ENCODE assay signal across 18 mouse cellular contexts in genomic region chr1:40547762-40548161, GRCm38 (mm10). TPM values are rescaled to one million over a fixed set of nuclear protein-coding genes. Genes with fewer than 3 reads are reported as not detected.
A peak's percentile ranks its signal among the peaks of the same experiment; 100 is the strongest.
DNase-seq lines count a peak whose midpoint lies in the region; ATAC-seq lines count a peak whose summit lies in the region.
"Had no signal": no experiment of that assay in that cellular context is flagged by ENCODE, and none has a peak within 500 bp of the region (broad histone marks: within the 10 kb centered on the region; RNA-seq: fewer than 3 reads in every experiment).

No protein-coding gene starts in this region.

- H3K27me3 ChIP-seq in embryonic facial prominence, embryonic 14.5 days (replicated peaks; ENCODE audit: control insufficient read depth, insufficient read depth, low read length) = no peaks in the 10 kb centered on the region
- no peaks in the 10 kb centered on the region for H3K27me3 ChIP-seq in embryonic facial prominence, embryonic 10.5 days (replicated peaks; ENCODE audit: low read depth, poor library complexity, severe bottlenecking)
- no peaks in the 10 kb centered on the region for H3K27me3 ChIP-seq in midbrain, embryonic 16.5 days (ENCODE audit: control insufficient read depth, insufficient read depth, low read depth, low read length)
- H3K27me3 ChIP-seq in midbrain, embryonic 11.5 days (ENCODE audit: control insufficient read depth, insufficient read depth, low read length) = no peaks in the 10 kb centered on the region
- H3K27me3 ChIP-seq: embryonic facial prominence, embryonic 12.5 days had no signal

- peak; percentile 53 for DNase-seq in embryonic facial prominence, embryonic 14.5 days (ENCODE audit: low spot score)
- DNase-seq in embryonic facial prominence, embryonic 10.5 days (ENCODE audit: low spot score) = no peak
- DNase-seq in midbrain, embryonic 11.5 days (ENCODE audit: low spot score, missing footprints) = no peak
- peak; percentile 21 for DNase-seq in mesoderm, embryonic 11.5 days (ENCODE audit: low read depth, low spot score)
- DNase-seq in adrenal gland, postnatal 25 days = no peak
- no peak for DNase-seq in left cerebral cortex, adult 8-10 months (ENCODE audit: low spot score in 2 of 2)
- DNase-seq: B cell, adult 2 months; cerebellum, adult 8-10 months; right cerebral cortex, postnatal 25 days had no signal

- peak; percentile 80; the same call in 1 of the 2 replicates for ATAC-seq in embryonic facial prominence, embryonic 14.5 days (ENCODE audit: low read depth)
- no peak for ATAC-seq in midbrain, embryonic 16.5 days
- ATAC-seq in midbrain, embryonic 11.5 days (ENCODE audit: low FRiP score) = no peak
- ATAC-seq in erythroid progenitor cell, adult 5-6 weeks (replicated peaks; ENCODE audit: low FRiP score, poor library complexity, severe bottlenecking) = no peak

- H3K9ac ChIP-seq in embryonic facial prominence, embryonic 14.5 days (ENCODE audit: low read depth, low read length) = no peak overlapping the region
- no peak overlapping the region for H3K9ac ChIP-seq in midbrain, embryonic 16.5 days (ENCODE audit: low read depth, low read length)
- no peak overlapping the region for H3K9ac ChIP-seq in midbrain, embryonic 11.5 days (ENCODE audit: low read length)
- H3K9ac ChIP-seq: embryonic facial prominence, embryonic 12.5 days had no signal

- H3K4me2 ChIP-seq in embryonic facial prominence, embryonic 14.5 days (ENCODE audit: low read depth, low read length) = no peak overlapping the region
- H3K4me2 ChIP-seq in midbrain, embryonic 16.5 days (ENCODE audit: low read length) = peak overlapping the region; percentile 21; the same call in 1 of the 2 replicates
- H3K4me2 ChIP-seq in midbrain, embryonic 11.5 days = no peak overlapping the region
- H3K4me2 ChIP-seq: embryonic facial prominence, embryonic 12.5 days had no signal

- H3K4me1 ChIP-seq in embryonic facial prominence, embryonic 14.5 days (ENCODE audit: control insufficient read depth, insufficient read depth, low read length) = no peaks in the 10 kb centered on the region; the same call in 1 of the 2 replicates
- H3K4me1 ChIP-seq in embryonic facial prominence, embryonic 10.5 days = no peaks in the 10 kb centered on the region
- H3K4me1 ChIP-seq in midbrain, embryonic 16.5 days (ENCODE audit: control insufficient read depth, insufficient read depth, low read length) = peaks cover 4% of the 10 kb centered on the region
- no peaks in the 10 kb centered on the region for H3K4me1 ChIP-seq in midbrain, embryonic 11.5 days (ENCODE audit: control insufficient read depth, insufficient read depth, low read length)
- H3K4me1 ChIP-seq: embryonic facial prominence, embryonic 12.5 days had no signal

- H3K9me3 ChIP-seq in embryonic facial prominence, embryonic 14.5 days (ENCODE audit: control insufficient read depth, low read length) = no peaks in the 10 kb centered on the region
- H3K9me3 ChIP-seq in embryonic facial prominence, embryonic 10.5 days = no peaks in the 10 kb centered on the region
- no peaks in the 10 kb centered on the region for H3K9me3 ChIP-seq in midbrain, embryonic 16.5 days (replicated peaks; ENCODE audit: control insufficient read depth, low read length, poor library complexity, severe bottlenecking)
- no peaks in the 10 kb centered on the region for H3K9me3 ChIP-seq in midbrain, embryonic 11.5 days (ENCODE audit: control insufficient read depth, low read length)
- H3K9me3 ChIP-seq: embryonic facial prominence, embryonic 12.5 days had no signal

- no peak overlapping the region for H3K27ac ChIP-seq in embryonic facial prominence, embryonic 14.5 days (replicated peaks; ENCODE audit: low read depth, low read length)
- no peak overlapping the region for H3K27ac ChIP-seq in embryonic facial prominence, embryonic 10.5 days (replicated peaks)
- H3K27ac ChIP-seq in midbrain, embryonic 16.5 days (ENCODE audit: low read length) = no peak overlapping the region
- H3K27ac ChIP-seq in midbrain, embryonic 11.5 days (ENCODE audit: low read depth, low read length) = no peak overlapping the region
- H3K27ac ChIP-seq: embryonic facial prominence, embryonic 12.5 days; layer of hippocampus, adult 2 months; left cerebral cortex, adult 2 months had no signal

- 51% methylated on average over 10 of the region's 10 CpGs for WGBS in embryonic facial prominence, embryonic 14.5 days
- 72% methylated on average over 10 of the region's 10 CpGs for WGBS in embryonic facial prominence, embryonic 10.5 days
- 49% methylated on average over 10 of the region's 10 CpGs for WGBS in midbrain, embryonic 16.5 days
- whole genome bisulfite sequencing in midbrain, embryonic 11.5 days = 73% methylated on average over 10 of the region's 10 CpGs

- no peaks in the 10 kb centered on the region for H3K36me3 ChIP-seq in embryonic facial prominence, embryonic 14.5 days (ENCODE audit: control insufficient read depth, insufficient read depth, low read length)
- H3K36me3 ChIP-seq in embryonic facial prominence, embryonic 10.5 days (replicated peaks) = no peaks in the 10 kb centered on the region
- H3K36me3 ChIP-seq in midbrain, embryonic 16.5 days (ENCODE audit: control insufficient read depth, insufficient read depth, low read length) = no peaks in the 10 kb centered on the region
- H3K36me3 ChIP-seq in midbrain, embryonic 11.5 days (ENCODE audit: control insufficient read depth, insufficient read depth, low read length) = no peaks in the 10 kb centered on the region
- H3K36me3 ChIP-seq: embryonic facial prominence, embryonic 12.5 days had no signal

- no peak overlapping the region for H3K4me3 ChIP-seq in embryonic facial prominence, embryonic 14.5 days (ENCODE audit: low read depth, low read length)
- no peak overlapping the region for H3K4me3 ChIP-seq in embryonic facial prominence, embryonic 10.5 days
- no peak overlapping the region for H3K4me3 ChIP-seq in midbrain, embryonic 16.5 days (ENCODE audit: low read depth, low read length)
- no peak overlapping the region for H3K4me3 ChIP-seq in midbrain, embryonic 11.5 days (ENCODE audit: low read depth, low read length)
- H3K4me3 ChIP-seq: embryonic facial prominence, embryonic 12.5 days; layer of hippocampus, adult 2 months; left cerebral cortex, adult 2 months had no signal

RNA-seq across cellular contexts. Expression of gene Slc9a4, which starts 32.1 kb away (rescaled TPM):
- polyA plus RNA-seq in embryonic facial prominence, embryonic 14.5 days (2014; fragmentation: Nextera tagmentation; extraction: Ambion mirVana) = 0.17 and 0.18 TPM in 2 replicates
- polyA plus RNA-seq in embryonic facial prominence, embryonic 10.5 days (2016; fragmentation: Nextera tagmentation; extraction: Ambion mirVana) = not detected in 2 replicates
- polyA plus RNA-seq in midbrain, embryonic 16.5 days (2015; fragmentation: Nextera tagmentation; extraction: Ambion mirVana) = not detected in 2 replicates
- not detected in 2 replicates for polyA plus RNA-seq in midbrain, embryonic 11.5 days (2014; fragmentation: Nextera tagmentation; extraction: Ambion mirVana)
- total RNA-seq in adrenal gland, postnatal 25 days (2021) = not detected in 2 replicates
- not detected in 2 replicates for total RNA-seq in erythroid progenitor cell, adult 5-6 weeks (2015; ENCODE audit: low replicate concordance)
- total RNA-seq in erythroid progenitor cell, adult 5-6 weeks (2017; ENCODE audit: low replicate concordance) = not detected in 2 replicates
- 1 to 10 TPM in 2 of 4 experiments, under 1 TPM in 2; 0.37 to 2.9 (median 0.75) TPM for total RNA-seq in left cerebral cortex, adult 8-10 months (2022)
- total RNA-seq: adrenal gland, adult 18-20 months had no signal
- polyA plus RNA-seq: embryonic facial prominence, embryonic 12.5 days; forebrain, embryonic 11.5 days; heart, embryonic 14.5 days; liver, embryonic 16.5 days had no signal

RNA-seq across cellular contexts. Expression of gene Il18rap, which starts 32.6 kb away (rescaled TPM):
- polyA plus RNA-seq in embryonic facial prominence, embryonic 14.5 days (2014; fragmentation: Nextera tagmentation; extraction: Ambion mirVana) = 0.25 and 0.28 TPM in 2 replicates
- 0.11 and 0.20 TPM in 2 replicates for polyA plus RNA-seq in embryonic facial prominence, embryonic 10.5 days (2016; fragmentation: Nextera tagmentation; extraction: Ambion mirVana)
- 0.18 and 0.20 TPM in 2 replicates for polyA plus RNA-seq in midbrain, embryonic 16.5 days (2015; fragmentation: Nextera tagmentation; extraction: Ambion mirVana)
- polyA plus RNA-seq in midbrain, embryonic 11.5 days (2014; fragmentation: Nextera tagmentation; extraction: Ambion mirVana) = 0.15 TPM in 1 of 2 replicates, not detected in the other
- 0.15 TPM in 1 of 2 replicates, not detected in the other for total RNA-seq in adrenal gland, postnatal 25 days (2021)
- 4.7 and 5.4 TPM in 2 replicates for total RNA-seq in erythroid progenitor cell, adult 5-6 weeks (2015; ENCODE audit: low replicate concordance)
- total RNA-seq in erythroid progenitor cell, adult 5-6 weeks (2017; ENCODE audit: low replicate concordance) = 5.6 and 5.9 TPM in 2 replicates
- total RNA-seq in left cerebral cortex, adult 8-10 months (2022) = under 1 TPM in 2 of 4 experiments, not detected in 2; 0.09 to 0.14 TPM
- polyA plus RNA-seq: heart, embryonic 14.5 days had no signal

Comparison
In these comparisons a context has a peak if more than half of its experiments do, and no peak if none do; other contexts are left out.
1. DNase-seq: peak in embryonic facial prominence, embryonic 14.5 days (single experiment) and mesoderm, embryonic 11.5 days (single experiment); none in embryonic facial prominence, embryonic 10.5 days (single experiment), midbrain, embryonic 11.5 days (single experiment), adrenal gland, postnatal 25 days (single experiment) and left cerebral cortex, adult 8-10 months (0 of 2).